Mouse (Mus musculus) ovary, adult 2 months (tissue): ENCODE results near the gene Rraga. TPM values are rescaled to one million over a fixed set of nuclear protein-coding genes. Genes with fewer than 3 reads are reported as not detected.

Source experiments
- polyA plus RNA-seq: library from polyadenylated mRNA; depleted of rRNA; stranded (reverse); fragments of >200 nt; gene quantifications from 2 replicates; pipeline ENCODE4 v1.2.3, GENCODE M21; 2012; rRNA removed

Gene Rraga
- polyA plus RNA-seq, result 50.2 and 87.6 TPM in 2 replicates

GRCm38 (mm10) chr4:86575283-86575983, at the start of gene Rraga:
TSS of gene Rraga (plus strand) at chr4:86575668.

DNA sequence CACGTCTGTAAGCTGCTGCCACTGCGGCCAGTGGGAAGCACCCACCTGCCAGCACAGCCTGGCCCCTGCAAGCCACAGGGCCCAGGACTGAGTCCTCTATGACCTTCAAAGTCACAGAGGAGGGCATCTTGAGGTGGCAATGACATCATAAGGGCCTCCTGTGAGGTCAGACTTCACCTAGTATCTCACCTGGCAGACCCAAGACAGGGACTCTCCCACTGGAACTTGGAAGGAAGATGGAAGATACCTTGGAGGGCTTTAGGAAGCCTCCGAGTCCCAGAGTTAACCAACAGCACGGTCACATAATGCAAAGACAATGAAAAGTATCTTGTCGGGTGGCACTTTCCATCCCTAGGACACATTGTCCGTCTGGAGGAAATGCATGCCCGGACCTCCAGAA, 17.2 kb upstream of the Rraga start, which contains the start of gene Saxo1:
Gene Saxo1, minus strand, starts transcription at position 101 of the 400 bp plus-strand sequence.

GRCm38 (mm10) chr4:86611524-86612288, 36.2 kb downstream of the Rraga start, which contains the start of gene Haus6:
TSS of gene Haus6 (minus strand) at chr4:86612055.

Other genes with a start within 250 kb of the Rraga start
- gene Saxo1, start 17.3 kb upstream of the Rraga start, polyA plus RNA-seq, result 0.17 TPM in 1 of 2 replicates, not detected in the other
- gene Haus6, start 36.4 kb downstream of the Rraga start, polyA plus RNA-seq, result 11.0 TPM in 2 replicates
- gene Plin2, start 94.4 kb downstream of the Rraga start, polyA plus RNA-seq, result 154 and 168 TPM in 2 replicates
- gene Dennd4c, start 172.9 kb downstream of the Rraga start, polyA plus RNA-seq, result 6.3 and 7.0 TPM in 2 replicates